Mouse (Mus musculus): ENCODE data around the gene Scgn.

Scgn gene

GRCm38 (mm10) chr13:23938699-23939098 lies 52.3 kb downstream of the Scgn start:
- DNase-seq (ENCODE audit: low spot score), result no peak

GRCm38 (mm10) chr13:23934211-23934520 lies 56.8 kb downstream of the Scgn start, which contains the start of gene Hist1h2aa:
Gene Hist1h2aa, plus strand, starts transcription at chr13:23934462.
- no peak for DNase-seq (ENCODE audit: low spot score)

GRCm38 (mm10) chr13:23933421-23934210 lies 57.4 kb downstream of the Scgn start, which contains the start of gene Hist1h2ba:
Gene Hist1h2ba, minus strand, starts transcription at chr13:23934156.
- no peak for DNase-seq (ENCODE audit: low spot score)

GRCm38 (mm10) chr13:23930904-23931303 lies 60.1 kb downstream of the Scgn start:
- no peak for DNase-seq (ENCODE audit: low spot score)

GRCm38 (mm10) chr13:23930461-23930860 lies 60.6 kb downstream of the Scgn start:
- no peak for DNase-seq (ENCODE audit: low spot score)

- DNase-seq (ENCODE audit: low spot score), result no peak
Observed at GRCm38 (mm10) chr13:23928637-23929036, 62.4 kb downstream of the Scgn start.

- no peak for DNase-seq (ENCODE audit: low spot score)
Observed at GRCm38 (mm10) chr13:23925792-23926191, 65.2 kb downstream of the Scgn start.

GRCm38 (mm10) chr13:23917674-23918073 lies 73.3 kb downstream of the Scgn start:
- no peak for DNase-seq (ENCODE audit: low spot score)

GRCm38 (mm10) chr13:23916132-23916531 lies 74.9 kb downstream of the Scgn start:
- no peak for DNase-seq (ENCODE audit: low spot score)

- DNase-seq (ENCODE audit: low spot score), result no peak
Observed at GRCm38 (mm10) chr13:23914376-23915167, 76.4 kb downstream of the Scgn start, which contains the start of gene Slc17a4. Gene Slc17a4, minus strand, starts transcription at chr13:23915009.

GRCm38 (mm10) chr13:23913791-23914306 lies 77.2 kb downstream of the Scgn start:
- no peak for DNase-seq (ENCODE audit: low spot score)

- DNase-seq (ENCODE audit: low spot score), result no peak
Observed at GRCm38 (mm10) chr13:23911335-23911734, 79.7 kb downstream of the Scgn start.

GRCm38 (mm10) chr13:23910121-23910520 lies 80.9 kb downstream of the Scgn start:
- no peak for DNase-seq (ENCODE audit: low spot score)

GRCm38 (mm10) chr13:23906906-23907305 lies 84.1 kb downstream of the Scgn start:
- DNase-seq (ENCODE audit: low spot score), result no peak

All from testis, postnatal 10 days (tissue).